Mouse (Mus musculus) brain, adult 2 months (tissue): ENCODE results near the gene Atp11a.

Experiments used
- DNase-seq: peaks from one replicate; pipeline ENCODE4 v3.0.0; 2011; ENCODE audit warnings: low read depth, low spot score

The Atp11a gene

DNA sequence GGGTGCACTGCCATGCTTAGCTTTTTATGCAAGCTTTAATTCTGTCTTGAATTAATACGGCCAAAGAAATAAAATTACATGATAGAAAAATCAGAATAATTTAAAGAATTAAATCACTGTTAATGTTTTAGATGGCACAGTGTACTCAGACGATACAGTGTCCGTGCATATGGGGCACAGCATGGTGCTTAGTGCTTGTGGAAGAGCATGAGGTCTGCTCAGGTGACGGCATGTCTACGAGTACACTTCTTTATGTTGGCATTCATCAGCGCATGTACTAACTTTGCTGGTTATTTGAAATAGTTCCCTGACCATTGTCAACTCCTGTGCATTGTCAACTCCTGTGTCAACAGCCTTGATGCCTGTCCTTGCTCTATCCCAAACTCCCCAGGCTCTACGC, 12.5 kb downstream of the Atp11a start:
- DNase-seq, result peak; percentile 42

DNA sequence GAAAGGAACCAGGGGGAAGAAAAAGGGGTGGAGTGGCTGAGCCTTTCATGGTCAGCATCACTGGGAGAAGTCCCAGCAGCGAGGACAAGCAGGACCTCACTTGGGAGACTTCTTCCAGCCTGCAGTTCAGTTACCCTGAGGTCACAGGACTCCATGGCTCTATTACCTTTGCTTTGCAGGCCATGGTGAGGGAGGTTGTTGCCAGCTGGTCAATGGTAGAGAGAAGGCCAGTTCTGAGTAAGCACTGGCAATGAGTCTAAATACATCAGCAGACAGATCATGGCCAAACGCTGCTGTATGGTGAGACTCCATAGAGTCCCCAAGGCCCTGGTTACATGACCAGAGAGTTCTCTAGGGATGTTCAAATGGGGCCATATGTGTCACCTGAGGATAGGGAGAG, 15.5 kb downstream of the Atp11a start:
- no peak for DNase-seq

DNA sequence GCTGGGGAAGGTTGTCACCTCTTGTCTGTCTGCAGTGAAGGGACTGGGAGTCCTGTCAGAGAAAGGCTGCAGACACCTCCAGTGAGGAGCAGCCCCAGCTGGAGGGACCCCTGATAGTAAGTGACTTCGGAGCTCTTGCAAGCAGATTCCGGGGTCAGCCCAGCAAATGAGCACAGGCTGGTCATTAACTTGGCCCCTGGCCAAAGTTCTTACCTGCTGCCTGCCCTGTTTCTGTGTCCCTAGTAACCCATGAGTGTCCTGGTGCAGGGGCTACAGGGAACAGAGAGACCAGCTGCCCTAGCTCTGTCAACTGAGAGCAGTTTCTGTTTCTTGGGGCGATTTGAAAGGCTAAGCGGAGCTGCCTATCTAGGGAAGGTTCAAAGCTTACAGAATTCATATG, 17.1 kb downstream of the Atp11a start:
- DNase-seq, result no peak

DNA sequence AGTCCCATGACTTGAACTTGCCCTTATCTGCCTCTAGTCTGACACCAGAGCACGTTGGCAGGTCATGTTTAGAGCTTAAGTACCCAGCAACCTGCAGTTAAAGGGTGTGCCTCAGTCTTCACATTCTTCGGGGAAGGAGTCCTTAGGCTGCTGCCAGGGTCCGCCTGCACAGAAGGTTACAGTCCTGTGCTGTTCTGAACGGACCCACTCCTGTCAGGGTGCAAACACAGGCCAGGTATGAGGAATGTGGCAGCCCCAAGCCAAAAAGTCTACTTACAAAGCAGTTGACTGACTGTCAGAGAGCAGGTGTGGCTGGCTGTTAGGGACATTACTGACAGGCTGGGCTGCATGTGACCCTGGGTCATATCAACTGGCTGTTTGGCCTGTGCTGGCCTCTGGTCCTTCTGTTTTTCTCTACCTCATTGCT, 18.1 kb downstream of the Atp11a start:
- DNase-seq, result no peak

DNA sequence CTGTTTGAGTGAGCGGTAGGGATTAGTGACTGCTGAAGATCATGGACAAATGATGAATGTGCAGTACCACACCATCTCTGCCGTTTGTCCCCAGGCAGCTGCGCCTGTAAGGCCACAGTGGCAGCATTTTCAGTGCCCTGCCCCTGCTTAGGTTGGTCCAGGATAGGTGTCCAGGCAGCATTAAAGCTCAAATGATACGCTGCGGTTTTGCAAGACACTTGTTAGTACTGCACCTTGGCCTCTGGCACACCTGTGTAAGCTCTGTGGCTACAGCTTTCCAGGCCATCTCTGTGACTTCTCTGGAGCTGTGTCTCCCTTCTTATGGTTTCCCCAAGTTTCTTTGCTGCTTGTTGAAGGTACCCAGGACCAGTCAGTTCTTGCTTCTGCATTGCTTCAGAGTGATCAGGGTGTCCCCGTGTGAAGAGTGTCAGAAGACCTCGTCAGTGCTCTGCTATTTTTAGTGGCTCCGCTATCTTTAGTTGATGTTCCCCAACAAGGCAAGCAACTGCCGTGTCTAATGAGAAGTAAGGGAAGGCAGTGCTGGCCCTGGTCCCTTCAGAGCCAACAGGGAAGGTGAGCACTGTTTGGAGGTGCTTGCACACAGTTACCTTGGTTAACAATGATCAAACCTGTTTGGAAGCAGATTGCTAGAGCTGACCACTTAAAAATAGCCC, 18.6 kb downstream of the Atp11a start:
- peak; percentile 43 for DNase-seq

DNA sequence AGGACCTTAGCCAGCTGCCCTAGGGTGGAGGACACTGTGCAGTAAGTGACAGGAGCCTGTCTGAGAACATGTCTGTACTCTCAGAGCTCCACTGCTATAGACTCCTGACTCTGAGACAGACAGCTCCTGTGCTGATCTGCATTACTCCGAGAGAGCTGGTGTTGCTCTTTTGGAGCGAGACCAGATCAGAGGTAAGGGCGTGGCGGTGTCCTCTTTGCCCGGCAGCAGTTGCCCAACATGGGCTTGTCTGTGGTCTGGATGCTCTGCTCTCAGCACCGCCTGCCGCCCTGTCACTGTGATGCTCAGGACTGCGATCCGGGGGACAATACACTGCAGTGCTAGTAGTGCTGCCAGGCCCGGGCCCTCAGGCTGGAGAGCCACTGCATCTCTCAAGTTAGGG, 19.4 kb downstream of the Atp11a start:
- no peak for DNase-seq

DNA sequence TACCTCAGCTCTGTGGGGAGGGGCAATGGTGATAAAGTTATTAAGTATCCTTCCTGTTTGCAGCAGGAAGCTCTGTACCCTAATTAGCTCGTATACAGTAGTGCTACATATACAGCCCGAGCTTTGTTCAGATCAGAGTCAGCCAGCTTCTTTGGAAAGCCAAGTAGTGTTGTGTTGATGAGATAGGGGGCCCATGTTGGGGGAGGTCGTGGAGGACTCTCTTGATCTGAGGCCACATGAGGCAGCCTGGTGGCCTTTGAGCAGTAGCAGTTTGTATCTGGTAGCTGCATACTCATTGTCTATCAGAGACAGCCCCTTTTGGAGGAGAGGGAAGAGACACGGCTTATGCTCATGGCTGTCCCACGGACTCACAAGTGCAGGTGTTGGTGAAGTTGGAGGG, 20.4 kb downstream of the Atp11a start:
- DNase-seq, result no peak

DNA sequence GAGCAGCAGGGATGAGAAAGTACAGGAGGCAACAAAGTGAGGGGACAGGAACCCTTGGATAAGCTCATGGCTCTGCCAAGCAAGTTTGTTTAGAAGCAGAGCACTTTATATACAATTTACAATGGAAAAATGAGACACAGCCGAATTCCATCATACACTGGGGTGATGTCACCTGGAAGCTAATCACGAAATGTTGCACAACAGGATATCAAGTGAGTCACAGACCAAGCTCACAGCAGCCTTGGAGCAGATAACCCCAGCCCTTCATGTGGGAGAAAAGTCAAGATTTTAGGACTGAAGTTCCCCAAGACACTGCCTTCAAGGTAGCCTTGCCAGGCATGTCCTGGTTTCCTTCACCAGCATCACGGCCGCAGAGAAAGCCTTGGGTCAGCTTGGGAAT, 22.7 kb downstream of the Atp11a start:
- no peak for DNase-seq

DNA sequence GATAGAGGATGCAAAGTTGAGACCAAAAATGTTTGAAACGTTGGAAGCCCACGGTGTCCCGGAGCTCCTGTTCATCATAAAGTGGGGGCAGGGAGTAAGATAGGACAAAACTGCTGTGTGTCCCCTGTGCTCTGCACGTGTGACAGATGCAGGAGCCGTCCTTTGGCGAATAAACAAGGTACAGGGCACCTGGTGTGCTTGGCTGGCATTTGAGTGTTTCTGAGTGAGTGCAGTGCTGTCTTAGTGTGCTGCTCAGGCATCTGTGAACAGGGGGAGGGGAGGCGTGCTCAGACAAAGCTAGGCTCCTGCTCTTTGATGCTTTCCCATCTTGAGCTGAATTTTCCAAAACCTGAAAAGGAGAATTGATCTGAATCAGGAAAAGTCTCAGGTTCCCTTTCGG, 28.7 kb downstream of the Atp11a start:
- DNase-seq, result no peak

DNA sequence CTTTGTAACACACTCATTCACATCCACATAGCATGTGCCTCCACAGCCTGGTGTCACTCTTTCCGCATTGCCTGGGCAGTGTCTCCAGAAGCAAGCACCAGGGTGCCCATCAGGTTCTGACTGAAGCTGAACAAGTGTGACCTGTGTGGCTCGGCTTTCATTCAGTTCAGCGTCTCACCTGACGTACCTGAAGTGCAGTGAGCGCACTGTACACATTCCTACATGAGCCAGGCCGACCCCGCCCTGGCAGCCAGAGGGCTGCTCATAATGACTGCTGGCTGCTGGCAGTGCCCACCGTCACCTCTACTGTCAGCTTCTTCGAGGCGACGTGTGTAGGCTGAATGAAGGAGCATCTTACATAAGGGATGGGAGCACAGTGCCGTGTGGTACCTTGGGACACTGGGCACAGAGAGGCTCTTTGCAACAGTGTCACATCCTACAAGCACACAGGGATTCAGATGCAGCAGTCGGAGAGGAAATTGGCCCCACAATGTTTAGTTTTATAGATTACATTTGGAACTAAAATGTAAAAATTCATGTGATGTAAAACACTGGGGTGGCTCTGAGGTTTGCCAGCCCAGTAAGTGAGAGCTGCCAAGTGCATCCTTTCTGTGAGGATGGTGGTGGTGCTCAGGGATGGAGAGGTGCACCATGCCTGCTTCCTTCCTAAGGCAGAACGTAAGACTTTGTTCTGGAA, 29.6 kb downstream of the Atp11a start:
- DNase-seq, result peak; percentile 58

DNA sequence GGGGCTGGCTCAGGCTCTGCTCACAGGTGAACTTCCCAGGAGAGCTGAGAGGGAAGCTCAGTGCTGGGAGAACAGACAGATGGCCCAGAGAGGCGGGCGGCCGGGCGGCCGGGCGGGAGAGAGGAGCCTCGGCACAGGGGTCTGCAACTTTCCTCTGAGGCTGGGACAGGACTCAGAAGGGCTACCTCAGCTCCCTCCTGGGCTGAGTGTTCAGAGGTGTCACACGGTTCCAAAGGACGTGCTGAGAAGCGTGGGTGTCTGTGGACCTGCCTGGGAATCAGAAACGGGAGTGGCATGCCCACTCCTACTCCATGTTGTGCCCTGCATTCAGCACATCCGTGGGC, 30.1 kb downstream of the Atp11a start:
- peak; percentile 41 for DNase-seq

DNA sequence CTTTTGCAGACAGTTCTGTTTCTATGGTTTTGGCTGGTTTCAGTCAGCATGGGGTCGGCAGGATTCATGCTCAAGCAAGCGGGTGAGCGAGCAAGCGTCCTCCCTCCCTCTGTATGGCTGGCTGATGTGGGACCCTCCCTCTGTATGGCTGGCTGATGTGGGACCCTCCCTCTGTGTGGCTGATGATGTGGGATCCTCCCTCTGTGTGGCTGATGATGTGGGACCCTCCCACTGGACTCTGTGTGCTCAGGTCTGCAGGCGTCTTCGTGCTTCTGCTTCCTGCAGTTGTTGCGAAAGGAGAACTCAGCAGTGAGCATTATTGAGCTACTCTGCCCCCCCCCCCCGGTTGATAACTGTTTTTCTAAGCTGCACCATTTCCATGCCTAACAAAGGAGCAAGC, 30.6 kb downstream of the Atp11a start:
- no peak for DNase-seq

DNA sequence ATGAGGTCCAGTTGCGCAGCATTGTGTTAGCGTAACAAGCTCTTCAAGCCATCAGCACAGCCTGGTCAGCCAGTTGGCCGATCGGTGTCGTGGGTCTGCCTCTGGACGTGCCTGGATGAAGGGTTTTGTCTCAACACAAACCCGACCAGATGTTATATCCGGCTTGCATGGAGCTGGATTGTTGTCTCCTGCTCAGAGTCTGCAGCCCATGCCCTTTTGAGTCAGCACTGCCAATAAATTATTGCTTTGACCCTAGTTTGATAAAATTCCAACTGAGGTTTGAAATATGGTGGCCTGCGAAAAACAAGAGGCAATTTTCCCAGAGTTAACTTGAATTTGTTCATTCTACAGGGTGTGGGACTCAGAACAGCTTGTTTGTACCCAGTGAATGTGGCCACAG, 31.9 kb downstream of the Atp11a start:
- no peak for DNase-seq

DNA sequence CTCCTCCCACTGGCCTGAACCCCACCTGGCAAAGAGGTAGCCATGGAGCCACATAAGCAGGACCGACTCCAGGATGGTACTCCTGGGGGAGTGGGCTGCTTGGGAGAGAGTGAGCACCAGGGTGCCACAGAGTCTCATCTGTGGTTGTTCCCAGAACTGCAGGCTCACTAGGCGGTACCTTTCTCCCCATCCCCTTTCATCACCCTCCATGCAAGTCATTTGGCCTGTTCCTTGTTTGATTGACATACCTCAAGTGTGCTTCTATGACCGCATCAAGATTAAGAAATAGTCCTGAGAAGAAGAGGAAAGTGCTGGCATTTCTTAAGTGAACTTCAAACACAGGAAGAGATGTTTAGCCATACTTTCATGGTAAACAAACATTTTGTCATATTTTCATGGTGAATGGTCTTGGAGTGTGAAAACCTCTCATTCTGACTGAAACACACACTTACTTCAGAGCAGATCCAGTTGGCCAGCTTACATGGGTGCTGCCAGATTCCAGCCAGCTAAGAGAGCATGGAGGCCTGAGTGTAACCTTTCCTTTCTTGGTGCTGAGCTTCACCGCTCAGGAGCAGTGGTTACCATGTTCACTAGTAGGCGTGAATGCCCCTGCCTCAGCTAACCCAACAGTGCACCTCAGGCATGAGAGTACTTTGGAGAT, 38.3 kb downstream of the Atp11a start:
- DNase-seq, result no peak

DNA sequence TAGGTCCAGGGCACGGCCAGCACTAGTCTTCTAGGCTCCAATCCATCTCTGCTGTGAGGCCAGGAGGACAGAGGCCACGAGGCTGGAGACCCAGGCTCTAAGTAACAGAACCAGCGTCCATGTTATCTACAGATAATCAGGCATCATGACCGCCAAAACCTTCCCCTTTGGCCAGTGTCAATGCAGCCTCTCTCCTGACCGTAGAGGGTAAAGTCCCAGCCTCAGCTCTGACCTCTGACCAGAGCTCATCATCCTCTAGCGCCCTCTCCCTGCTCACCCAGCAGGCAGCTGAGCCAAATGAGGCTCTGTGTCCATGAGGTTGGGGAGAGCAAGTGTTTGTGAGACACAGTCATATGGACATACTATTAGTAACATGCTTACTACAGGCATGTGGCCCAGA, 42.3 kb downstream of the Atp11a start:
- DNase-seq, result no peak

DNA sequence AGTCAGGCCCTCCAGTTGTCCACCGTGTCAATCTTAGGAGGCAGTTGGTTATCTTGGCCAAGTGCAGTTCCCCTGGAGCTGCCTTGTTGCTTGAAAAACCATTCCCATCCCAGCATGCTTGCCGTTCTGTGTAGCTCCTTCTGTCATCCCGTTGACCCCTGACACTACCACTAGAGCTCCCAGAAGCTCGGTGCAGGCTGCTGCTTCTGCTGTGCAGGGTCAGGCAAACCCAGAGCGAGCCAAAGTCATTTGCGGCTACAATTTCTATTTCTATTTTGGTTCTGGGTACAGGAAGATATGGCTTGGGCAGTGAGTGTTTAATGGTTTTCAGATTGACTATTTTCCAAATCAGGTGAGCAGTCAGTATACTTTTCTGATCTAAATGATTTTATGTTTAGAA, 43.0 kb downstream of the Atp11a start:
- DNase-seq, result no peak

DNA sequence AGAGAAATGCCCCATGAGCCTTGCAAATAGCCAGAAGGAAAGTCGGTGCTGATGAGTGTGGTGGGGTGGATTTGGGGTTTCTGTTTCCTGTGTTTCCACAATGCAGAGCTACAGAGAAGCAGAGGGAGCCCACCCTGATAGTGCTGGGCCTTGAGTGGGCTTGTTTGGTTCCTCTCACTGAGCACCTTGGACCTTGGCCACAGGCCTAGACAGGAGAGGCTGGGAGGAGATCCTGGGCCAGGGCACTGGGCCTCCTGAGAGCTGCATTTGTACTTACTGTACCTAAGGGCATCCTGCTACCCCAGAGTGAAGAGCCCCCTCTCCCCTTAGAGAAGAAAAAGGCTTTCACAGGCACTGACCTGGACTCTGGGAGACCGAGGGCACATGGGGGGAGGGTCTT, 43.4 kb downstream of the Atp11a start:
- DNase-seq, result no peak

DNA sequence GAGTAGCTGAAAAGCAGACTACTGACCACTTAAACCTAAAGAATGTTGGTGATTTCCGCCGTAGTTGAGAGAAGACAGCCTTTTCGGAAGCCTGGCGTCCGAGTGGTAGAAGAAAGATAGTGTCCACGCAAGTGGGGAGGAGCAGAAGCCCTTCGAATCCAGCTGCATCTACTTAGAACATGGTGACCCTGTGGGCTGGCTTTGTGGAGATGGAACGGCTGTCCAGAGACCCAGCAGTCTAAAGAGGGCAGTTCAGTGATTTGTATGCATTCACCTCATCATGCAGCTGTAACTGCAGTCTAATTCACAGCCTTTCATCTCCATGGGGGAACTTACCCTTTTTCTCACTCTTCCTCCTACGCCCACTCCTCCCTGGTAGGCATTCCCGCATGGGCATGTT, 44.8 kb downstream of the Atp11a start:
- DNase-seq, result no peak

DNA sequence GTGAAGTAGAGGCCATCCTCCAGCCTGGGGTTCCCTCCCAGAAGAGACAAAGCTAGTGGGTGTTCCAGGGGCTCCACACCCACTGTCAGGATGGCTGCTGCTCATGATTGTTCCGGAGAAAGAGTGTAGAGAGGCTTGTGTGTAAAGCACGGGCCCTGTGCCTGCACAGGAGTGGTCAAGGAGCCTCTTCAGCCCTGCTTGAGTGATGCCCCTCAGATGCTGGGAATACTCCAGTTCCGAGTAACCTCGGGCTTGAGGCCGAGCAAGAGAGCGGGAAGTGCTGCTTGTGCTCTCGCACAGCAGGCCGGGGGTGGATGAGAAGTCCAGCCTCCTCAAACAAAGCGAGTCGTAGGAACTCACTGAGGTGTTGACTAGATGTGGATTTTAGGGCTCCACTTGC, 46.3 kb downstream of the Atp11a start:
- no peak for DNase-seq

DNA sequence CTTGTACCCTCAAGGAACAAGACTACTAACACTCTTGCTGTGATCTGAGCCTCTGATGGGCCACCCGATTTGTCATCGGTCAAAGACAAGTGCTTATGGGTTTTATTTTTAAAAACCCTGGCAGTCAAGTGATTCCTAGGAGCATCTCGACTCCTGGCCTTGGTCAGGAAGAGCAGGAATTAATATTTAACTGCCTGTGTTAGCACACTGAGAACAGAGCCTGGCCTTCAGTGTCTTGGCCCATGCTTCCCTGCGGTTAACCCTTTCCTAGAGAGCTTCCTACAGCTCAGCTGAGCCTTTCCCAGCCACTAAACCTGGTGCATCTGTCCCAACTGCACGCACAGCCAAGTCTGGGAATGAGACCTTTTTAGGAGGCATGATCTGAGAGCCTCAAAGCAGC, 48.1 kb downstream of the Atp11a start:
- no peak for DNase-seq

DNA sequence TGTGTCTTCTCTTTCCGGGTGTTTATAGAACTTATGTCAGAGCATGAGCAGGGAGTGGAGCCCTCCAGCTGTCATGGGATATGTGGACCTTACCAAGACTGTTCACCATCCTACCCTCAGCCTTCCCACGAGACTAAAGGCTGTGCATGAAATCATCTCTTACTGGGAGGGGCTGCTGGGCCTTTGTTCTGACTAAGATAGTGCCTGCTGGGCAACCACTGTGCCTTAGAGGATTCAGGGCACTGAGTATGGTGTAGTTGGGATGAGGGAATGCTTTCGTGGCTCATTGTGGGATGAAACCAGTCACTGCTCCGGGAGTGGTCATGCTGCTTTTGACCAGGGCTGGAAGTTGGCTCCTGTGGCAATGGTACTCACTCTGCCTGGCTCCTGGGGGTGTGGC, 48.8 kb downstream of the Atp11a start:
- no peak for DNase-seq

DNA sequence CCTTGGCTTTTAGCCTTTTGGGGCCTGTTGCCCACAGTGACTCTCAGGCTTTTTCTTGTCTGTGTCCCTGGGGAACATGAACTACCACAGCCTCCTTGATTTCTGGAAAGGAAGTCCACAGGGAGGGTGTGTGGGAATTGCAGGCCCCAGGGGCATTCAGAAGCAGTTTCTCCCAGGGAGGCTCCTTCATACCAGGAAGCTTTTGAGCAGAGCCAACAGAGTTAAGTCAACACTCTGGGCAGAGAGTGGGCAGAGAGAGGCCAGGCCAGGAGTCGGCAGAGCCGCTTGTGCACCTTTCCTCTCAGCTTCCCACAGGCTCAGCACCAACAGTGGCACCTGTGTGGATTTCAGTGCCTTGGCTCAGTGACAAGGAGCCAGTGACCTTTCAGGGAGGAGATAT, 51.2 kb downstream of the Atp11a start:
- DNase-seq, result no peak

DNA sequence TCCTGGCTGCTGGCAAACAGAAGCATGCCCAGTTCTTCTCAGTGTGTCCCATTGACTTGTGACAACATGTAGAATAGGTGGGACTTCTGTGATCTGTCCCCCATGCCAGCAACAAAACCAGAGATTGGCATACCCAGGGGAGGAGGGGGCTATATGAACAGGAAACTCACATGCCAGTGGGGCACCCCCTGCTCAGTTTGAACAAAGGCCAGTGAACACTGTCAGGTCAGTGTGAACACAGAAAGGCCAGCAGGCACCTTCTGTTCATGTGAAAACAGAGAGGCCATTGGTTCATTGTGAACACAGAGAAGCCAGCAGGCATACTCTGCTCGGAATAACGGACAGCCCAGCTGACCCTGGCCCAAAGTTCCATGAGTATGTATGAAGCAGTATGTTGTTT, 52.7 kb downstream of the Atp11a start:
- DNase-seq, result no peak
